Mouse (Mus musculus): ENCODE results near the gene Cldn13.
"Not testable (repeated sequence)": the region's sequence is repeated elsewhere in the genome, so short reads cannot be mapped to it uniquely, and the experiment has no call there.

Gene Cldn13

GRCm38 (mm10) chr5:134915311-134915710, at the start of gene Cldn13:
Gene Cldn13 (minus strand): TSS chr5:134915526.
- DNase-seq, result no peak

- DNase-seq, result not testable (repeated sequence)
Measured at GRCm38 (mm10) chr5:134964655-134965054, 49.3 kb upstream of the Cldn13 start.

- DNase-seq, result no peak
Measured at GRCm38 (mm10) chr5:134963546-134963945, 48.2 kb upstream of the Cldn13 start.

GRCm38 (mm10) chr5:134961519-134961918, 46.2 kb upstream of the Cldn13 start:
- no peak for DNase-seq

GRCm38 (mm10) chr5:134960430-134960829, 45.1 kb upstream of the Cldn13 start:
- no peak for DNase-seq

GRCm38 (mm10) chr5:134959114-134959513, 43.8 kb upstream of the Cldn13 start:
- no peak for DNase-seq

GRCm38 (mm10) chr5:134955491-134955890, 40.2 kb upstream of the Cldn13 start:
- DNase-seq, result no peak

GRCm38 (mm10) chr5:134951053-134951884, 35.9 kb upstream of the Cldn13 start:
- no peak for DNase-seq

- DNase-seq, result no peak
Measured at GRCm38 (mm10) chr5:134948085-134948439, 32.7 kb upstream of the Cldn13 start.

GRCm38 (mm10) chr5:134947420-134948084, 32.2 kb upstream of the Cldn13 start:
- DNase-seq, result no peak

GRCm38 (mm10) chr5:134946857-134947255, 31.5 kb upstream of the Cldn13 start, which contains the start of gene Cldn4:
Gene Cldn4 (minus strand): TSS chr5:134946934.
- no peak for DNase-seq

- DNase-seq, result no peak
Measured at GRCm38 (mm10) chr5:134946063-134946856, 30.9 kb upstream of the Cldn13 start.

GRCm38 (mm10) chr5:134945266-134945959, 30.1 kb upstream of the Cldn13 start:
- no peak for DNase-seq

GRCm38 (mm10) chr5:134944179-134944578, 28.9 kb upstream of the Cldn13 start:
- no peak for DNase-seq

GRCm38 (mm10) chr5:134942740-134943139, 27.4 kb upstream of the Cldn13 start:
- DNase-seq, result no peak

- no peak for DNase-seq
Measured at GRCm38 (mm10) chr5:134941472-134942209, 26.3 kb upstream of the Cldn13 start.

- not testable (repeated sequence) for DNase-seq
Measured at GRCm38 (mm10) chr5:134939554-134939953, 24.2 kb upstream of the Cldn13 start.

GRCm38 (mm10) chr5:134939069-134939468, 23.7 kb upstream of the Cldn13 start:
- DNase-seq, result no peak

- no peak for DNase-seq
Measured at GRCm38 (mm10) chr5:134936626-134937185, 21.4 kb upstream of the Cldn13 start.

- no peak for DNase-seq
Measured at GRCm38 (mm10) chr5:134936051-134936450, 20.7 kb upstream of the Cldn13 start.

GRCm38 (mm10) chr5:134934666-134935065, 19.3 kb upstream of the Cldn13 start:
- no peak for DNase-seq

- not testable (repeated sequence) for DNase-seq
Measured at GRCm38 (mm10) chr5:134933686-134934085, 18.4 kb upstream of the Cldn13 start.

All from cerebellum, adult 11 months (tissue).